Mouse (Mus musculus): ENCODE data around the gene Ccn5.
A peak's percentile ranks its signal among the peaks of the same experiment; 100 is the strongest.

Ccn5 gene

GRCm38 (mm10) chr2:163842043-163842442, 21.4 kb downstream of the Ccn5 start:
- no peak for ATAC-seq (ENCODE audit: low TSS enrichment)

- ATAC-seq (ENCODE audit: low TSS enrichment): no peak
Observed at GRCm38 (mm10) chr2:163853461-163853901, 32.8 kb downstream of the Ccn5 start, which contains the start of gene Kcnk15. Kcnk15 (plus strand) TSS chr2:163853651.

GRCm38 (mm10) chr2:163857233-163857632, 36.6 kb downstream of the Ccn5 start:
- no peak for ATAC-seq (ENCODE audit: low TSS enrichment)

GRCm38 (mm10) chr2:163858254-163858947, 37.7 kb downstream of the Ccn5 start:
- ATAC-seq (ENCODE audit: low TSS enrichment): peak; percentile 45; the same call in 1 of the 2 replicates

GRCm38 (mm10) chr2:163865311-163865710, 44.6 kb downstream of the Ccn5 start:
- ATAC-seq (ENCODE audit: low TSS enrichment): no peak

- ATAC-seq (ENCODE audit: low TSS enrichment): no peak
Observed at GRCm38 (mm10) chr2:163866061-163866460, 45.4 kb downstream of the Ccn5 start.

GRCm38 (mm10) chr2:163869783-163870182, 49.1 kb downstream of the Ccn5 start:
- no peak for ATAC-seq (ENCODE audit: low TSS enrichment)

GRCm38 (mm10) chr2:163871266-163871665, 50.6 kb downstream of the Ccn5 start:
- ATAC-seq (ENCODE audit: low TSS enrichment): no peak

- no peak for ATAC-seq (ENCODE audit: low TSS enrichment)
Observed at GRCm38 (mm10) chr2:163871906-163872305, 51.2 kb downstream of the Ccn5 start.

- no peak for ATAC-seq (ENCODE audit: low TSS enrichment)
Observed at GRCm38 (mm10) chr2:163874877-163875276, 54.2 kb downstream of the Ccn5 start.

GRCm38 (mm10) chr2:163875484-163875883, 54.8 kb downstream of the Ccn5 start:
- ATAC-seq (ENCODE audit: low TSS enrichment): peak; percentile 9; the same call in 1 of the 2 replicates

GRCm38 (mm10) chr2:163876830-163877498, 56.3 kb downstream of the Ccn5 start:
- ATAC-seq (ENCODE audit: low TSS enrichment): peak; percentile 75

GRCm38 (mm10) chr2:163880891-163881290, 60.2 kb downstream of the Ccn5 start:
- no peak for ATAC-seq (ENCODE audit: low TSS enrichment)
